Mouse (Mus musculus) limb, embryonic 14.5 days (tissue): ENCODE measurements around the gene Snx1. TPM values are rescaled to one million over a fixed set of nuclear protein-coding genes. Genes with fewer than 3 reads are reported as not detected.

Source experiments
- ATAC-seq: fragments of 200-750 bp; cut with Nextera tagmentation; 2 replicates; pipeline ENCODE4 v1.8.0; 2017; ENCODE audit warnings: low read depth, moderate number of reproducible peaks, moderate TSS enrichment; ENCODE audit not compliant: low FRiP score
- DNase-seq: peaks from one replicate; pipeline ENCODE4 v3.0.0-alpha.2; 2015; ENCODE audit warnings: low spot score
- H3K27ac ChIP-seq: fragments of 300-500 bp; sonication (generic); replicated peaks from 2 replicates; pipeline ENCODE4 v1.5.1; 2014; ENCODE audit warnings: low read depth, mild to moderate bottlenecking, low read length, moderate library complexity, mixed read lengths
- H3K27me3 ChIP-seq: fragments of 300-500 bp; sonication (generic); 2 replicates; pipeline ENCODE4 v1.6.1; 2014; ENCODE audit warnings: low read length, mixed read lengths; ENCODE audit not compliant: control insufficient read depth, insufficient read depth
- H3K36me3 ChIP-seq: fragments of 300-500 bp; sonication (generic); 2 replicates; pipeline ENCODE4 v1.6.1; 2014; ENCODE audit warnings: mild to moderate bottlenecking, low read length, moderate library complexity, mixed read lengths; ENCODE audit not compliant: control insufficient read depth, insufficient read depth
- H3K4me1 ChIP-seq: fragments of 300-500 bp; sonication (generic); 2 replicates; pipeline ENCODE4 v1.6.1; 2014; ENCODE audit warnings: antibody characterized with exemption, low read length, mixed read lengths; ENCODE audit not compliant: control insufficient read depth, insufficient read depth
- H3K4me2 ChIP-seq: fragments of 300-500 bp; sonication (generic); replicated peaks from 2 replicates; pipeline ENCODE4 v1.6.1; 2014; ENCODE audit warnings: low read depth, mild to moderate bottlenecking, low read length, moderate library complexity; ENCODE audit not compliant: severe bottlenecking
- H3K4me3 ChIP-seq: fragments of 300-500 bp; sonication (generic); replicated peaks from 2 replicates; pipeline ENCODE4 v1.5.1; 2014; ENCODE audit warnings: low read length
- H3K9ac ChIP-seq: fragments of 300-500 bp; sonication (generic); 2 replicates; pipeline ENCODE4 v1.6.1; 2014; ENCODE audit warnings: mild to moderate bottlenecking, low read depth, low read length, moderate library complexity; ENCODE audit not compliant: severe bottlenecking
- H3K9me3 ChIP-seq: fragments of 300-500 bp; sonication (generic); 2 replicates; pipeline ENCODE4 v1.6.1; 2016; ENCODE audit warnings: low read length; ENCODE audit not compliant: control insufficient read depth
- POLR2A ChIP-seq: fragments of 200-500 bp; IDR thresholded peaks from 2 replicates; pipeline ENCODE4 v1.8.0; 2012; ENCODE audit warnings: inconsistent platforms, mild to moderate bottlenecking, moderate library complexity, borderline replicate concordance; ENCODE audit not compliant: insufficient read depth, insufficient read length; ENCODE audit errors: extremely low read depth
- WGBS: fragments of 180-500 bp; shearing (Covaris S2); extraction: QIAGEN DNeasy Blood & Tissue Kit; methylation state at CpG from one replicate; pipeline ENCODE4 v1.1.7; 2014; 5-methylcytosine and 5-hydroxymethylcytosine counted together
- polyA plus RNA-seq, 2 experiments: library from polyadenylated mRNA; depleted of rRNA in 1 of 2; stranded (reverse) in 1 of 2; unstranded in 1 of 2; fragments of >200 nt; fragmentation: Nextera tagmentation in 1 of 2; extraction: Ambion mirVana in 1 of 2; gene quantifications; 2 replicates each; pipeline versions ENCODE4 v1.2.1 to v1.2.3; 2012 to 2014

The Snx1 gene
- polyA plus RNA-seq, 2 experiments: 111 to 123 TPM

GRCm38 (mm10) chr9:66080804-66081459 is 45.5 kb downstream of the Snx1 start:
- Histone ChIP-seq H3K4me3 (no peak overlapping the region), H3K4me2 (no peak overlapping the region), H3K4me1 (peaks cover 3% of the 10 kb centered on the region; the same call in 1 of the 2 replicates), H3K9ac (no peak overlapping the region), H3K36me3 (no peaks in the 10 kb centered on the region), H3K9me3 (no peaks in the 10 kb centered on the region), H3K27ac (no peak overlapping the region), H3K27me3 (no peaks in the 10 kb centered on the region)
- 67% methylated on average over 3 of the region's 3 CpGs for WGBS
- TF ChIP-seq POLR2A: no peak
- DNase-seq (no peak), ATAC-seq (no peak)

- Histone ChIP-seq H3K27me3 (no peaks in the 10 kb centered on the region), H3K36me3 (no peaks in the 10 kb centered on the region), H3K4me2 (peak overlapping the region; percentile 28; the same call in 1 of the 2 replicates), H3K4me1 (peaks cover 3% of the 10 kb centered on the region; the same call in 1 of the 2 replicates), H3K4me3 (no peak overlapping the region), H3K9me3 (no peaks in the 10 kb centered on the region), H3K9ac (0 out of 2 replicates have a peak overlapping the region, but pooled peaks have one; percentile 12), H3K27ac (peak overlapping the region; percentile 81)
- WGBS: 9% methylated on average over 14 of the region's 14 CpGs
- TF ChIP-seq POLR2A: no peak
- DNase-seq: peak; percentile 56
- ATAC-seq: peak; percentile 70
These were observed 47.9 kb downstream of the Snx1 start for GRCm38 (mm10) chr9:66078493-66078892.

- TF ChIP-seq POLR2A: no peak
- no peaks in the 10 kb centered on the region for H3K9me3 ChIP-seq
- H3K4me2 ChIP-seq: peak overlapping the region; percentile 28; the same call in 1 of the 2 replicates
- H3K4me1 ChIP-seq: peaks cover 3% of the 10 kb centered on the region; the same call in 1 of the 2 replicates
- 0 out of 2 replicates have a peak overlapping the region, but pooled peaks have one; percentile 12 for H3K9ac ChIP-seq
- ATAC-seq (no peak), DNase-seq (no peak)
- 74% methylated on average over 3 of the region's 3 CpGs for WGBS
- H3K27ac ChIP-seq: peak overlapping the region; percentile 81
- no peaks in the 10 kb centered on the region for H3K27me3 ChIP-seq
- no peaks in the 10 kb centered on the region for H3K36me3 ChIP-seq
- no peak overlapping the region for H3K4me3 ChIP-seq
These were observed 48.3 kb downstream of the Snx1 start for GRCm38 (mm10) chr9:66078072-66078471.

- ATAC-seq (no peak), DNase-seq (no peak)
- H3K9me3 ChIP-seq: no peaks in the 10 kb centered on the region
- H3K27me3 ChIP-seq: peaks cover 21% of the 10 kb centered on the region; the same call in 1 of the 2 replicates
- no peaks in the 10 kb centered on the region for H3K4me1 ChIP-seq
- H3K4me3 ChIP-seq: no peak overlapping the region
- no peak overlapping the region for H3K9ac ChIP-seq
- no peak overlapping the region for H3K27ac ChIP-seq
- WGBS: 90% methylated on average over 7 of the region's 7 CpGs
- no peaks in the 10 kb centered on the region for H3K36me3 ChIP-seq
- no peak for TF ChIP-seq POLR2A
- no peak overlapping the region for H3K4me2 ChIP-seq
These were observed 53.6 kb downstream of the Snx1 start for GRCm38 (mm10) chr9:66072754-66073153.

GRCm38 (mm10) chr9:66070151-66070550 is 56.2 kb downstream of the Snx1 start:
- H3K27me3 ChIP-seq: peaks cover 22% of the 10 kb centered on the region; the same call in 1 of the 2 replicates

More at GRCm38 (mm10) chr9:66070151-66070550, 56.2 kb downstream of the Snx1 start:
- WGBS: 81% methylated on average over 5 of the region's 5 CpGs
- Histone ChIP-seq H3K9me3 (no peaks in the 10 kb centered on the region), H3K4me3 (no peak overlapping the region), H3K36me3 (peaks cover 25% of the 10 kb centered on the region), H3K9ac (no peak overlapping the region), H3K4me2 (no peak overlapping the region), H3K4me1 (no peaks in the 10 kb centered on the region), H3K27ac (no peak overlapping the region)
- no peak for ATAC-seq
- no peak for DNase-seq
- no peak for TF ChIP-seq POLR2A
